Mouse (Mus musculus) ovary, postnatal 36 days (tissue): ENCODE data around the gene Zbtb3.
"Not testable (repeated sequence)": the region's sequence is repeated elsewhere in the genome, so short reads cannot be mapped to it uniquely, and the experiment has no call there.

Source experiments
- DNase-seq: peaks from one replicate; pipeline ENCODE4 v3.0.0; 2022; ENCODE audit warnings: low spot score, mixed read lengths

Zbtb3 gene

DNA sequence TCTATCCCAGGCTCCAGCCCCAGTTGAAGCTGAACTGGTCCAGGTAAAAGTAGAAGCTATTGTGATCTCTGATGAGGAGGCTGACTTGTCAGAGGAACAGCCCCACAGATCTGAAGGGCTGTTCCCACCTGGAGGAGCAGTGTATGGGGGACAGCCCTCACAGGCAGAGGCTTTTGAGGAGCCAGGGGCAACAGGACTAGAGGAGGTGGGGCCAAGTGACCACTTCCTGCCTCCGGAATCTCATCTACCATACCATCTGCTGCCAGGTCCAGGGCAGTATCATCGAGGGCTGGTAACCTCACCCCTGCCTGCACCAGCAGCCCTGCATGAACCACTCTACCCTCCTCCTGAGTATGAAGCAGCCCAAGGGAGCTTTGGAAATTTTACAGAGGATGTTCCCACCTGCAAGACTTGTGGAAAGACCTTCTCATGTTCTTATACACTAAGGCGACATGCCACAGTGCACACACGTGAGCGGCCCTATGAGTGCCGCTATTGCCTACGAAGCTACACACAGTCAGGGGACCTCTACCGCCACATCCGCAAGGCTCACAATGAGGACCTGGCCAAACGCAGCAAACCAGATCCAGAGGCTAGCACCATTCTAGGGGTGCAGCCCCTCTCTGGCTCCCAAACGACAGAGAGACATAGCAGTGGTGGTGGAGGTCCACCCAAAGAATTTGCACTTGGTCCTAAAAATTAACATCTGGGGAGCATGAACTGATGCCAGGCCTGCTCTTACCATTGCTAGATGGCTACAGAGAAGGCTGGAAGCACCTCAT, 1.7 kb downstream of the Zbtb3 start:
- DNase-seq: no peak

DNA sequence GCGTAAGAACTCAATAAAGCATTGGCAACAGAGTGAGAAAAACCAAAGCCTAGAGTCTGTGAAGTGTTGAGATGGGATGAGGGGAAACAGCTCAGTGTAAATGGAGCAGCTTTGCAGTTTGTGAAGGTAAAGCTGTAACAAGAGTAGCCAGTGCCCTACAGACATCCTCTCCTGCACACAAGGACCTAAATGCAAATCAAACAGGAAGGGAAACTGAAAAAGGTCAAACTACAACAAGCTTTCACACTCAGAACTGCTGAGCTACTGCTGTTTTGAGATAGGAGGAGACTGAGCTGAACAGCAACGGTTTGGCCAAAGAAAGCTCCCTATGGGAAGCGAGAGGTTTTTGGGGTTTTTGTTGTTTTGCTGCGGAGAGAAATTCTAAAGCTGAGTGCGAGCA, 4.5 kb downstream of the Zbtb3 start:
- DNase-seq: no peak

DNA sequence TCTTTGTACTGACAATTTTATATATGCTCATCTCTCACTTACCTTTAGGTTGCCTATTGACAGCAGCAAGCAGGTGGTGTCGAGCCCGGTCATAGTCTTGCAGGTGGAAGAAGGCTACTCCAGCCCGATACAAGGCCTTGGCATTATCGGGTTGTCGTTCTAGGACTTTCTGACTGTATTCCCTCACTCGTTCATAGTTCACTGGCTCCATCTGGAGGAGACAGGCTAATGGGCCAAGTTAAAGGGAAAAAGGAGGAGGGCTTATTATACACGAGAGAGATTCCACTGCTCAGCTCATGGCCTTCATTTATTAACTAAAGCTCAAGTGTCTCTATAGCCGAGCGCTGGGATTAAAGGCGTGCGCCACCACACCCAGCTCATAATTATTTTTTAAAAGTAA, 13.5 kb downstream of the Zbtb3 start:
- no peak for DNase-seq

DNA sequence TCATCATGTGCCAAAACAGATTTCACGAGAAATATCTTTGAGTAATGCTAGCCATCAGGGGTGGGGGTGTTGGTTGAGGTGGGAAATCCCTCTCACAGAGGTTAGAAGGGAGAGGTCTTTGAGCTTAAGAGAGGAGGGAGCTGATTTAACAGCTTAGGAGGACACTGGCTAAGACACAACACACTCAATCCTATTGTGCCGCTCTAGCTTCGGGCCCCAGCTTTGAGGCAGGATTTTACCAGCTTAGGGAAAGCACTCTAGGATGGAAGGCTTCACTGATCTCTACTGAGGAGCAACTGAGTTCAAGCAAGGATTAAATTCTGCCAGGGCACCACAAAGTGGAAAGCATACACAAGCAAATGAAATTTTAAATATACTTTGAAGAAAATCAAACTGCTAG, 14.6 kb downstream of the Zbtb3 start:
- DNase-seq: no peak

DNA sequence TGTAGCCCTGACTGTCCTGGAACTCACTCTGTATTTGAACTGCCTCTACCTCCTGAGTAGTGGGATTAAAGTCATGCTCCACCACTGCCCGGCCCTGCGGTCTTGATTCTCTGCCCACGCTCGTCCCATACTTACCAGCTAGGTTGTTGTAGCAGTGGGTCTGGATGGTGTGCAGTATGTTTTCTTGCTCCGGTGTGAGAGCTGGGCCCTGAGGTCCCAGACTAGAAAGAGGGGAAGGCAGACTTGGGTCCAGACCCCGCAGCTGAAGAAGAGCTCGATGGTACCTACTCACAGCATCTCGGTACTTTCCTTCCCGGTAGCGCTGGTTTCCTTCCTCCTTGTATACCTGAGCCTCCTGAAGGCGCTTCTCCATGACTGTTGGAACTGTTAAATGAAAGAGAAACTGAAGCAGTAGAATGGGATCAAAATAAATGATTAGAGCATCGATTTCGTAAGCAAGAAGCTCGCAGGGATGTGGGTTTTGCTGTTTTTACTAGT, 16.0 kb downstream of the Zbtb3 start:
- DNase-seq: no peak

- peak; percentile 94 for DNase-seq
These were observed 16.6 kb downstream of the Zbtb3 start, which contains the start of gene Ttc9c for GRCm38 (mm10) chr19:8818801-8819595. TSS of gene Ttc9c (minus strand) at chr19:8819333.

- DNase-seq: peak; percentile 98
These were observed 17.5 kb downstream of the Zbtb3 start, which contains the start of gene Hnrnpul2 for GRCm38 (mm10) chr19:8819596-8820423. TSS of gene Hnrnpul2 (plus strand) at chr19:8820010.

DNA sequence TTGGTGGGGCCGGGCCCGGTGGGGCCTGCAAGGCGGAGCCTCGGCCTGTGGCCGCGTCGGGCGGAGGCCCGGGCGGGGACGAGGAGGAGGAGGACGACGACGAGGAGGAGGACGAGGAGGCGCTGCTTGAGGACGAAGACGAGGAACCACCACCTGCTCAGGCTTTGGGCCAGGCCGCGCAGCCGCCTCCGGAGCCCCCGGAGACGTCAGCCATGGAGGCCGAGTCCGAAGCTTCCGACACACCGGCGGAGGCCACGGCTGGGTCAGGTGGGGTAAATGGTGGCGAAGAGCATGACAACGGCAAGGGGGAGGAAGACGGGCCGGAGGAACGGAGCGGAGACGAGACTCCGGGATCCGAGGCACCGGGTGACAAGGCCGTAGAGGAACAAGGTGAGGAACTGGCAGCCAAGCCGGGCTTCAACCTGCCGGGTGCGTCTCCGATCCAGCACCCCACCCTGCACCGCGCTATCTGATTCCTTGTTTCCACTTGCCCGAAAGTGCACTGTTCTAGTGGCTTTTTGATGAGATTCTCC, 18.1 kb downstream of the Zbtb3 start:
- DNase-seq: no peak

- no peak for DNase-seq
These were observed 18.8 kb downstream of the Zbtb3 start for GRCm38 (mm10) chr19:8821146-8821545.

GRCm38 (mm10) chr19:8822696-8823095, 20.3 kb downstream of the Zbtb3 start:
- no peak for DNase-seq

GRCm38 (mm10) chr19:8829660-8830059, 27.3 kb downstream of the Zbtb3 start, which contains the start of gene AC129217.1:
TSS of gene AC129217.1 (plus strand) at chr19:8829773.
- DNase-seq: no peak

DNA sequence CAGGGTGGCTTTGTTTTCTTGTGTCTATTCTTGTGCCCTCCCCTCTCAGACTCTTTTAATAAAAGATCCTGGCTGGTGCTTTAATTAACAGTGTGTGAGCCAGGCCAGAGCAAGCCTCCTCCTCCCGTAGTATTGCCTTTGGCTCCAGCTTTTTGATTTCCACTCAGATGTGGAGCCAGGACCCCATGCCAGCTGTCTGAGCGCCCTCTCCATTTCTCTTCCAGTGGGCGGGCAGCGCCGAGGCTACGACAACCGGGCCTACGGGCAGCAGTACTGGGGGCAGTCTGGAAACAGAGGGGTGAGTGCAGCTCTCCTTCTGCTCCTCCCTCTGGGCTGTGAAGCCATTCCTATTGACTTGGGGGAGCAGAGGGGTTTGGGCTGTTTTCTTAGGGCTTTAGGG, 28.3 kb downstream of the Zbtb3 start:
- no peak for DNase-seq

DNA sequence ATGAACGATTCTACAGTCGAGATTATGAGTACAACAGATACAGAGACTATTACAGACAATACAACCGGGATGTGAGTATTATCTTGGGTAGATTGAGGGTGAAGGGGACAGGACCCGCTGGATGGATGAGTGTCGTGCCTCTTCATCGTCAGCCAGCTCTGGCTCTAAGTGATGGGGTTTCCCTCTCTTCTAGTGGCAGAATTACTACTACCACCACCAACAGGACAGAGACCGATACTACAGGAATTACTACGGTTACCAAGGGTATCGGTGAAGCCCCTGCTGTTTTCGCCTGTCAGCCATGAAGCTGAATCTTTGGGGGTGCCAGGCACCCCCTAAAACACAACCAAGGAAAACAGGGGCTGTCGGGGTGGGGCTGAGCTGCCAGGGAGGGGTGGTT, 28.9 kb downstream of the Zbtb3 start:
- DNase-seq: no peak

- DNase-seq: no peak
These were observed 30.6 kb downstream of the Zbtb3 start for GRCm38 (mm10) chr19:8832971-8833370.

- not testable (repeated sequence) for DNase-seq
These were observed 34.0 kb downstream of the Zbtb3 start for GRCm38 (mm10) chr19:8836327-8836726.

DNA sequence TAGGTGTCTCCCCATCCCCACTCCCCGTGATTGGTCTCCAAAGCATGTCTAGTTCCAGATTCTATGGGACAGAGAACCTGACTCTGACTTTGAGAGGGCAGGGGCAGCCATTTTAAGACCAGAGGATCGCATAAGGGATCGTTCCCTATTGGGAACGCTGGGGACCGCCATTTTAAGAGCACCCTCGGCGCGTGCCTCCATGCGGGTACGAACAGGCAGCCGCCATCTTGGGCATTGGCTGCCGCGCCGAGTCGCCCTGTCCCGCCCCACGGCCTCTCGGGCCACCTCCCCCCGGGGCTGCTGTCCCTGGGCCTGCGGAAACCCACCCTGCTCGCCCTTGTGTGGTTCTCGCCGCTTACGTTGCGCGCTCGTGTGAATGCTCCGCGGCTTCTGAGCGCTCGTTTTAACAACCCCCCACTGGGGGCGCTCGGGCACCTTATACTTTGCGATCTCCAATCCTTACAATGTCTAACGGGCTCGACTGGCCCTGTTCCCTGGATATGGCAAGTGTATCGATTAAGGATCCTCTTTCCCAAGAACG, 35.0 kb downstream of the Zbtb3 start, which contains the start of gene Bscl2:
TSS of gene Bscl2 (plus strand) at position 217 of the 541 bp plus-strand sequence.
- DNase-seq: peak; percentile 80

DNA sequence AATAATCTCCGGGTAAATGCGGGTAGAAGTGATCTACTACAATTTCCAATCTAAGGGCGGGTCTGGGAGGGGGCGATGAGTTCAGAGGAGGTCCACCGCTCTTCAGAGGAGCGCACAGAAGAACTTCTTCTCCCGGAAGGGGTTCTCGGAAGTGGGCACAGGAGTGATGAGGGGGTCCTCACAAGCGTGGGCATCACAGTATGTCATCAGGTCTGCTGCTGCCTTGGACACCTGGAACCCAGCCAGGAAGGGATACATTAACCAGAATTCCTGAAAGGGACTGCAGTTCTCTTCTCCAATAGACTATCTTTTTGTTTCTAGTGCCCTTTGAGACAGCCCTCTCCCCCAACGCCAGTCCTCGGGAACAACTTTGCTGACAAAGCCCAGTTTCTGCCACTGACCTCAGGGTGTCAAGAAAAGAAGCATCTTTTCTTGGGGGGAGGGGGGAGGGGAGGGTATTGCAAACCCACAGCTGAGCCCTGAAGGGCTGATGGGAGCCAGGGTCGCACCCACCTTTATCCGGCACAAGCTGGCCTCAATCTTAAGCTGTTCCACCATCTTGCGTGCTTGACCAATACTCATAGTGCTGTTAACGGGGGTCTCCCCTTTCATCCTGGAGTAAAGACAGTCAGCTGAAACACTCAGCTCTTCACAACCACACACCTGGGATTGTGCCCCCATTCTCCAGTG, 35.8 kb downstream of the Zbtb3 start:
- DNase-seq: no peak

DNA sequence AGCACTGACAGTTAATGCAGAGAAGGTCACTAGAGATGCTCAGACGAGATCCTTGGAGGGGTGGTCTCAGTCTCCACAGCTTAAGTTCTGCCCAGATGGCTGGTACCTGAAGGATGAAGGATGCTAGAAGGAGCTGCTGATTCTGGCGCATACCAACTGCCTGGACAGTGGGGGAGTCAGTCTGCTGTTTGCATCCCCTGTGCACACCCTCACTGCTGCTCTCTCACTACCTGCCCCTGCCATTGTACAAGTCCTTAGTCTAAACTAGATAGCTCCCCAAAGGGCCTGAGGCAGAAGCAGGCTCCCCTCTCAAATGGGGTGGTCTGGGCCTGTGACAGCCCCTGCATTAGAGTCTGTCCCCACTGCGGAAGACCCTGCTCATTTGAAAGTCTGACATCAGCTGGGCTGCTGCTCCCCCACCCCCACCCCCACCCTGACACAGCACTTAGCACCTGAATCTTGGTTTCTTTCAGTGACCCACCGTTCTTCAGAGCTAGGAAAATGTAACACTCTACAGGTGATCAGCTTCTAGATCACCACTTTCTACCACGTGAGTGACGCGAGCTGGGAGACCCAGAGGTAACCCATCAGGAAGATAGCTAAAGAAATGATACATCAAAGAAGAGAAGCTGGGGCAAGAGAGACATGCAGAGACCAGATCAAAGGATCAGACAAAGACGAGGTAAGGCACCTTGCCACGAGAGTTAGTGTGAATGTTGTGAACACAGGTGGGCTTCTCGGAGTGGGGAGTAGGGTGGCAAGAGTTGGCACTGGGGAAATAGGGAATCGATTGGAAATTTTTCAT, 37.0 kb downstream of the Zbtb3 start, which contains the start of gene Gng3:
TSS of gene Gng3 (minus strand) at position 92 of the 805 bp plus-strand sequence.
- no peak for DNase-seq

- DNase-seq: peak; percentile 74
These were observed 37.8 kb downstream of the Zbtb3 start for GRCm38 (mm10) chr19:8839908-8840791.
